In genomic region chr7:49426060-49426459, GRCm38 (mm10) we compare ENCODE assay signal across 8 mouse cellular contexts.
A peak's percentile ranks its signal among the peaks of the same experiment; 100 is the strongest.
DNase-seq lines count a peak whose midpoint lies in the region.

No protein-coding gene starts in this region.

- no peaks in the 10 kb centered on the region for H3K27me3 ChIP-seq in midbrain, embryonic 10.5 days (ENCODE audit: low read depth, poor library complexity, severe bottlenecking)

- DNase-seq in gastrocnemius, postnatal 10 days, result peak; percentile 62
- no peak for DNase-seq in gastrocnemius, adult 8-10 months (ENCODE audit: low spot score in 2 of 2)
- DNase-seq in right cerebral cortex, postnatal 14 days, result peak; percentile 63
- DNase-seq in right cerebral cortex, adult 18-20 months, result no peak
- DNase-seq in cerebellum, adult 9-10 months, result peak; percentile 47
- DNase-seq in heart, postnatal 36 days, result peak; percentile 29 to 55
- DNase-seq in midbrain, embryonic 10.5 days (ENCODE audit: low spot score), result peak; percentile 35
- no peak for DNase-seq in yolk sac, embryonic 10.5 days (ENCODE audit: low spot score)

- peaks cover 27% of the 10 kb centered on the region for H3K4me1 ChIP-seq in midbrain, embryonic 10.5 days

- 51% methylated on average over 4 of the region's 4 CpGs for WGBS in midbrain, embryonic 10.5 days

- H3K36me3 ChIP-seq in midbrain, embryonic 10.5 days, result no peaks in the 10 kb centered on the region

- no peak overlapping the region for H3K4me3 ChIP-seq in midbrain, embryonic 10.5 days

- intact Hi-C loops in heart, postnatal 36 days (cut with DNase I), result loop anchor here (2.0 kb wide), 3 partner anchors 27 to 301 kb away; no protein-coding TSS in a partner anchor

- H3K27ac ChIP-seq in midbrain, embryonic 10.5 days (replicated peaks), result 0 out of 2 replicates have a peak overlapping the region, but pooled peaks have one; percentile 28

- no peaks in the 10 kb centered on the region for H3K9me3 ChIP-seq in midbrain, embryonic 10.5 days (replicated peaks)

Comparison
In these comparisons a context has a peak if more than half of its experiments do, and no peak if none do; other contexts are left out.
1. DNase-seq: peak in gastrocnemius, postnatal 10 days (single experiment), right cerebral cortex, postnatal 14 days (single experiment), cerebellum, adult 9-10 months (single experiment), heart, postnatal 36 days (2 of 2) and midbrain, embryonic 10.5 days (single experiment); none in gastrocnemius, adult 8-10 months (0 of 2), right cerebral cortex, adult 18-20 months (single experiment) and yolk sac, embryonic 10.5 days (single experiment).